Mouse (Mus musculus): ENCODE results near the gene Zfp651. TPM values are rescaled to one million over a fixed set of nuclear protein-coding genes. Genes with fewer than 3 reads are reported as not detected.

Zfp651 gene
- polyA plus RNA-seq, 1 experiment from 2014 or later = 14.9 TPM

DNA sequence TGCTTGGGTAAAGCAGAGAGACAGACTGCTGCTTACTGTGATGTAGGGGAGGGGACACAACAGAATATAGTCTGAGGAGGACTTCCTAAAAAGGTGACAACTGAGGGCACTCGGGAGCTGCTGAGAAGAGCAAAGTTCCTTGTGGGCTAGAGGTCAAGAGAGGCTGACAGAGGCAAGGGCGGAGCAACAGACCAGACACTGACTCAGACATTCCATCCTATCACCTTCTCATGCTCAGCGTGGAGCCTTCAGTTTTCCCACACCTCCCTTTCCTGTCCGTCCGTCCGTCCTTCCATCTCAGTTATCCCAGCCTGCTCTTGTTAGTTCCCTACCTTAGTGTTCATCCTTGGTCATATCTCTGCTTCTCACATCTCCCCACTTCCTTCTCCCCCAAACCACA is 56.1 kb downstream of the Zfp651 start:
- Histone ChIP-seq H3K27me3 (replicated peaks) (0 out of 2 replicates have a peak, but pooled peaks cover 4% of the 10 kb centered on the region), H3K9ac (no peak overlapping the region), H3K4me1 (replicated peaks) (peaks cover 15% of the 10 kb centered on the region), H3K4me2 (no peak overlapping the region), H3K27ac (ENCODE audit: poor library complexity, severe bottlenecking) (no peak overlapping the region), H3K4me3 (no peak overlapping the region), H3K9me3 (replicated peaks) (no peaks in the 10 kb centered on the region), H3K36me3 (no peaks in the 10 kb centered on the region)
- 27% methylated on average over 6 of the region's 6 CpGs for WGBS
- ATAC-seq (ENCODE audit: insufficient number of reproducible peaks, low FRiP score) = no peak

DNA sequence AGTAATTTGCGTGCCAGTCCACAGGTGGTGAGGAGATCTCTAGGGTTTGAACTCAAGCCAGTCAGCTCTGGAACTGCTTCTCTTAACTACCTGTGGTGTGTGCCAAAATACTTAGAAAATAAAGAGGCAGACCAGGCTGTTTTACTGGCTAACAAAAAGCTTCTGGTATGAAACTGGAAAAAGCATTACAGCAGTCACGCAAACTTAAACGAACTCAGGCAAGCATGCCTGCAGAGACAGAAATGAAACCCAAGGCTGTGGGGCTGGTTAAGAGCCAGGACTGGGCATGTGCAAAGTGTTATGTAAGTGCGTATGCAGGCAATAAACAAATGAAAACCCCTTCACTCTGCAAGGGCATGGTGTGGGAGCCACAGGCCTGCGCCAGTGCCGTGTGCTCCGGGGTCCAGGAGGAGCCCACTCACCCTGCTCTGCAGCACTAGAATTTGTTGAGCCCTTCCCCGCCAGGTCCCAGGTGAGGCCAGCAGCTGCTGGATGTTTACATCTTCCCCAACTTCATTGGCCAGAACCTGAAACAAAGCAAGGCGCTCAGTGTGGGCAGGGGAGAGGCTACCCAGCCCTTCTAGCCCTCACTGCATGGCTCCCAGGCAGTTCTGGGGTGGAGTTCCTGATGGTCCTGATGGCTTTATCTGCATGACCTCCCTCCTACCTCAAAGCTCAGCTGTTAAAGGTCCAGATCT is 60.1 kb downstream of the Zfp651 start:
- WGBS = 77% methylated on average over 9 of the region's 9 CpGs
- H3K9me3 ChIP-seq (replicated peaks) = no peaks in the 10 kb centered on the region
- peaks cover 15% of the 10 kb centered on the region; the same call in 1 of the 2 replicates for H3K27me3 ChIP-seq (replicated peaks)
- H3K27ac ChIP-seq (ENCODE audit: poor library complexity, severe bottlenecking) = no peak overlapping the region
- peaks cover 8% of the 10 kb centered on the region for H3K4me1 ChIP-seq (replicated peaks)
- H3K4me3 ChIP-seq = no peak overlapping the region
- no peak overlapping the region for H3K9ac ChIP-seq
- H3K4me2 ChIP-seq = no peak overlapping the region
- H3K36me3 ChIP-seq = no peaks in the 10 kb centered on the region
- ATAC-seq (ENCODE audit: insufficient number of reproducible peaks, low FRiP score) = no peak

DNA sequence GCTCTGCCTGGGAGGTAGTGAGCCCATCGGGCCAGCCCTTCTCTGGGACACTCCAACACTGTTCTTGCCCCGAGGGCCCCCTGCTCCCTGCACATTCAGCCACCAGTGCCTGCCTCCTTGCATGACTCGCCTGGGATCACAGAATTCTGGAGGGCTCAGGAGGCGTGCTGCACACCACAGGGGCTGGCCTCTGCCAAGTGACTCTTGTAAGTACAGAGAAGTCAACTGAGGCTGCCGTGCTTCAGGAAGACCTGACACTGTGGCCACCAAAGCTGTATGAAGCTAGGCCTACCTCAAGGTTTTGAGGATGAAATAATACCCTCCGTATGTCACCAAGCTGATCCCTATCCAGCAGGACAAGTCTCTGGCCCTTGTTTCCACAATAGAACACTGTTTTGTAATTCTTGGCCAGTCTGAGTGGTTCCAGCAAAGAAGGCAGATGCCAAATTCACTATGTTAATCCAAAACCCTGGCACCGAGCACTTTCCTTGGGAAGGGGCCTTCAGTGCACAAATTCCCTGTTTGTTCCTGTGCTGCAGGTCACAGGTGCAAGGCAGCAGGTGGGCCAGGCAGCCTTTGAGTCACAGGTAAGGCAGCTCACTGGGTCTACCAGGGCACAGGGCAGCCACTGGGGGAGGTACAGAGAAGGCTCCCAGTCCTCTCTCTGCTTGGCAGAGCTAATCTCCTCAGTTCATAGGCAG is 60.8 kb downstream of the Zfp651 start:
- Histone ChIP-seq H3K4me1 (replicated peaks) (peaks cover 8% of the 10 kb centered on the region), H3K27ac (ENCODE audit: poor library complexity, severe bottlenecking) (no peak overlapping the region), H3K4me3 (no peak overlapping the region), H3K27me3 (replicated peaks) (peaks cover 15% of the 10 kb centered on the region; the same call in 1 of the 2 replicates), H3K36me3 (no peaks in the 10 kb centered on the region), H3K4me2 (no peak overlapping the region), H3K9ac (no peak overlapping the region), H3K9me3 (replicated peaks) (no peaks in the 10 kb centered on the region)
- no peak for ATAC-seq (ENCODE audit: insufficient number of reproducible peaks, low FRiP score)
- 50% methylated on average over 7 of the region's 7 CpGs for WGBS

DNA sequence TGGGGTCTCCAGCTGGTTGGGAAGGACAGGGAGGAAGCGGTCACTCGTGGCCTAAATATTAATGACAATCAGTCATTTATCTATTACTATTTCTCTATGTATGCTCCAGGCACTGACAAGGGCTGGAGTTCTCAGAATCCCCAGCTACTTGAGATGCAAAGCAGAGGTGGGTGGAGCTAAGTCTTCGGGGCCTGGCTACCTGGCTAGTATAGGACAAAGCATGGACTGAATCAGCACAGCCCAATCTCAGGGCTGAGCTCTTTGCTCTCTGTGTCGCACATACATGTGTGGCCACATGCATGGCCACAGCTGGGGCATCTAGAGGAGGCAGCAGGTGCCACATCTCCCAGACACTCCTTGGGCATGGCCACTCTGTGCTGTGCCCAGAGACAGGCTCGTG is 61.6 kb downstream of the Zfp651 start:
- ATAC-seq (ENCODE audit: insufficient number of reproducible peaks, low FRiP score) = no peak
- no peak overlapping the region for H3K4me3 ChIP-seq

More for the DNA sequence above, 61.6 kb downstream of the Zfp651 start:
- no peaks in the 10 kb centered on the region for H3K36me3 ChIP-seq
- H3K27me3 ChIP-seq (replicated peaks) = peaks cover 12% of the 10 kb centered on the region; the same call in 1 of the 2 replicates
- H3K27ac ChIP-seq (ENCODE audit: poor library complexity, severe bottlenecking) = no peak overlapping the region
- H3K4me2 ChIP-seq = no peak overlapping the region
- H3K9me3 ChIP-seq (replicated peaks) = no peaks in the 10 kb centered on the region
- H3K9ac ChIP-seq = no peak overlapping the region
- H3K4me1 ChIP-seq (replicated peaks) = peaks cover 3% of the 10 kb centered on the region; the same call in 1 of the 2 replicates
- 70% methylated on average over 5 of the region's 5 CpGs for WGBS

Other genes with a start within 250 kb of the Zfp651 start
- gene Lyzl4, start 117.2 kb upstream of the Zfp651 start, polyA plus RNA-seq (2016; fragmentation: Nextera tagmentation; extraction: Ambion mirVana) = not detected in 2 replicates
- gene Vipr1, start 116.6 kb upstream of the Zfp651 start, polyA plus RNA-seq (2016; fragmentation: Nextera tagmentation; extraction: Ambion mirVana) = 0.15 and 0.21 TPM in 2 replicates
- gene Sec22c, start 53.8 kb upstream of the Zfp651 start, polyA plus RNA-seq (2016; fragmentation: Nextera tagmentation; extraction: Ambion mirVana) = 5.8 and 6.2 TPM in 2 replicates
- gene Ss18l2, start 49.0 kb upstream of the Zfp651 start, polyA plus RNA-seq (2016; fragmentation: Nextera tagmentation; extraction: Ambion mirVana) = 145 and 152 TPM in 2 replicates
- gene Nktr, start 40.2 kb upstream of the Zfp651 start, polyA plus RNA-seq (2016; fragmentation: Nextera tagmentation; extraction: Ambion mirVana) = 53.6 and 61.4 TPM in 2 replicates
- gene Klhl40, start 18.3 kb downstream of the Zfp651 start, polyA plus RNA-seq (2016; fragmentation: Nextera tagmentation; extraction: Ambion mirVana) = 0.73 and 1.1 TPM in 2 replicates
- 5.3 and 5.7 TPM in 2 replicates for gene Hhatl, start 33.2 kb downstream of the Zfp651 start, polyA plus RNA-seq (2016; fragmentation: Nextera tagmentation; extraction: Ambion mirVana)
- 0.08 TPM in 1 of 2 replicates, not detected in the other for gene Ccdc13, start 80.1 kb downstream of the Zfp651 start, polyA plus RNA-seq (2016; fragmentation: Nextera tagmentation; extraction: Ambion mirVana)
- 237 and 257 TPM in 2 replicates for gene Higd1a, start 99.0 kb downstream of the Zfp651 start, polyA plus RNA-seq (2016; fragmentation: Nextera tagmentation; extraction: Ambion mirVana)
- gene Ackr2, start 139.0 kb downstream of the Zfp651 start, polyA plus RNA-seq (2016; fragmentation: Nextera tagmentation; extraction: Ambion mirVana) = 0.09 and 0.32 TPM in 2 replicates
- gene Cyp8b1, start 157.0 kb downstream of the Zfp651 start, polyA plus RNA-seq (2016; fragmentation: Nextera tagmentation; extraction: Ambion mirVana) = not detected in 2 replicates
- gene Fam198a, start 191.7 kb downstream of the Zfp651 start, polyA plus RNA-seq (2016; fragmentation: Nextera tagmentation; extraction: Ambion mirVana) = 0.68 and 1.00 TPM in 2 replicates
- gene Pomgnt2, start 237.8 kb downstream of the Zfp651 start, polyA plus RNA-seq (2016; fragmentation: Nextera tagmentation; extraction: Ambion mirVana) = 14.3 and 14.7 TPM in 2 replicates